Mouse (Mus musculus): ENCODE data around the gene Rhcg. TPM values are rescaled to one million over a fixed set of nuclear protein-coding genes. Genes with fewer than 3 reads are reported as not detected.

The Rhcg gene
- polyA plus RNA-seq (2014; fragmentation: Nextera tagmentation; extraction: Ambion mirVana), result 0.08 TPM in 1 of 2 replicates, not detected in the other

DNA sequence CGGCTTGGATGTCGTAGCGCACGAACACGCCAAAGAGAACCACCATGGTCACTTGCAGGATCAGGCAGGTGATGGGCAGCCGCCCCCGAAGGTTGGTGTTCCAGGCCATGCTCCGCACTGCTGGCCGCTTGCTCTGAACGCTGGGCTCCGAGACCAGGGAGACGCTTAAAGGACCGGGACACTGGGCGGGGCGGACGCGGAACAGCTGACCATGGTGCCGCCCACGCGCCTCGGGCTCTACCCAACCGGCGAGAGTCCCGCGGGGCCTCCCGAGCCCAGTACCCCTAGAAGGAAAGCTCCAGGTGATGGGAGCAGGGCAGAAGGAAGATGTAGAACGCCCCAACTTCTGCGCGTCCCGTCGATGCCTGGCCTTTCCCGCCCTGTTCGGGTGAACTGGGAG is at the start of gene Rhcg:
TSS of gene Rhcg (minus strand) at position 240 of the 400 bp plus-strand sequence.
- peak within 1 kb of the TSS; percentile 19 for H3K4me3 ChIP-seq (ENCODE audit: low read depth, low read length)
- no peak within 1 kb of the TSS for H3K27ac ChIP-seq (ENCODE audit: low read depth)
- no peaks in the 10 kb centered on the region for H3K9me3 ChIP-seq (ENCODE audit: control insufficient read depth, low read length)
- H3K9ac ChIP-seq (ENCODE audit: low read length), result no peak within 1 kb of the TSS
- DNase-seq (ENCODE audit: low spot score) (no peak), ATAC-seq (replicated peaks; ENCODE audit: low FRiP score, low TSS enrichment, low read depth) (no peak)
- 7% methylated on average over 33 of the region's 33 CpGs for WGBS
- peak within 1 kb of the TSS; percentile 45 for H3K4me2 ChIP-seq (ENCODE audit: low read length)
- no peaks in the 10 kb centered on the region for H3K36me3 ChIP-seq (ENCODE audit: control insufficient read depth, insufficient read depth, low read length)
- H3K4me1 ChIP-seq (replicated peaks; ENCODE audit: control insufficient read depth, insufficient read depth, low read length), result no peaks in the 10 kb centered on the region
- H3K27me3 ChIP-seq (replicated peaks; ENCODE audit: control insufficient read depth, insufficient read depth, low read length), result peaks cover 46% of the 10 kb centered on the region

DNA sequence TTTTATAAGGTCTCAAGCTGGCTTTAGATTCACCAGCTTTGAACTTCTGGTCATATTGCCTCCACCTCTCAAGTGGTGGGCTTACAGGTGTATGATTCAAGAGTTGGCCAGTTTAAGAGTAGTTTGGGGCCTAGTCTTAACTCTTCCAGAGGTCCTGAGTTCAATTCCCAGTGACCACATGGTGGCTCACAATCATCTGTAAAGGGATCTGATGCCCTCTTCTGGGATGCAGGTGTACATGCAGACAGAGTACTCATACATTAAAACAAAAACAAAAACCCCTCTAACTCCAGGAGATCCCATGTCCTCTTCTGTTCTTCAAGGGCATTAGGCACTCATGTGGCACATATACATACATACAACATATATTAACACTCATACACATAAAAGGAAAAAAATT is 49.2 kb upstream of the Rhcg start:
- peaks cover 66% of the 10 kb centered on the region for H3K36me3 ChIP-seq (ENCODE audit: control insufficient read depth, insufficient read depth, low read length)
- H3K4me3 ChIP-seq (ENCODE audit: low read depth, low read length), result no peak overlapping the region

DNA sequence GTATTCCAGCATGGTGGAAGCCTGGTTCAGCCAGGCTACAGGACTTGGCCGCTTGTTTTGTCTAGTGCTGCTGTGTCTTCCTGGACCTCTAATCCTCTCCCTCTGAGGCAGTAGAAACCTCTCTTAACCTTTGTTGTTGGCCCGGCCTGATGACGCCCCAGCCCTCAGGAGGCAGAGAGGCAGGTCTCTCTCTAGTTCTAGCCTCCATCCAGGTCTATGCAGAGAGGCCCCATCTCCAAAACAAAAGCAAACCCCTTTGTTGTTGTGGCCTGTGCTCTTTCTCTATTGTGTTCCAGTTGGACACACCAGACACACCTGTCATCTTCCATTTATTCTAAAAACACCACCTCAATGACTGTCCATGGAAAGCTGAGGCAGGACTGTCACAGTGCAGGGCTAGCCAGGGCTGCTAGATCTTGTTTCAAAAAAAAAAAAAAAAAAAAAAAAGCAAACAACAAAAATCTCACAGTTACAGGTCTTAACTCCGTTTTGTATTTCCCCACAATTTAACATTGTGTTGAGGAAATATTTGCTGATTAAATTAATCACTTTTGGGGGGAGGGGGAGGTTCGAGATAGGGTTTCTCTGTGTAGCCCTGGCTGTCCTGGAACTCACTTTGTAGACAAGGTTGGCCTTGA is 43.9 kb upstream of the Rhcg start:
- no peak for ATAC-seq (replicated peaks; ENCODE audit: low FRiP score, low TSS enrichment, low read depth)
- peak overlapping the region; percentile 98 for H3K4me3 ChIP-seq (ENCODE audit: low read depth, low read length)
- no peak for DNase-seq (ENCODE audit: low spot score)
- H3K9ac ChIP-seq (ENCODE audit: low read length), result peak overlapping the region; percentile 85
- WGBS, result 13% methylated on average over 5 of the region's 5 CpGs
- no peaks in the 10 kb centered on the region for H3K27me3 ChIP-seq (replicated peaks; ENCODE audit: control insufficient read depth, insufficient read depth, low read length)
- H3K27ac ChIP-seq (ENCODE audit: low read depth), result no peak overlapping the region
- peaks cover 22% of the 10 kb centered on the region for H3K4me1 ChIP-seq (replicated peaks; ENCODE audit: control insufficient read depth, insufficient read depth, low read length)
- no peaks in the 10 kb centered on the region for H3K9me3 ChIP-seq (ENCODE audit: control insufficient read depth, low read length)
- peak overlapping the region; percentile 82 for H3K4me2 ChIP-seq (ENCODE audit: low read length)
- peaks cover 14% of the 10 kb centered on the region for H3K36me3 ChIP-seq (ENCODE audit: control insufficient read depth, insufficient read depth, low read length)

More for the DNA sequence above, 49.2 kb upstream of the Rhcg start:
- no peak overlapping the region for H3K27ac ChIP-seq (ENCODE audit: low read depth)
- no peaks in the 10 kb centered on the region for H3K27me3 ChIP-seq (replicated peaks; ENCODE audit: control insufficient read depth, insufficient read depth, low read length)
- H3K9me3 ChIP-seq (ENCODE audit: control insufficient read depth, low read length), result no peaks in the 10 kb centered on the region
- ATAC-seq (replicated peaks; ENCODE audit: low FRiP score, low TSS enrichment, low read depth), result no peak
- DNase-seq (ENCODE audit: low spot score), result no peak
- H3K4me1 ChIP-seq (replicated peaks; ENCODE audit: control insufficient read depth, insufficient read depth, low read length), result peaks cover 19% of the 10 kb centered on the region
- no peak overlapping the region for H3K4me2 ChIP-seq (ENCODE audit: low read length)
- no peak overlapping the region for H3K9ac ChIP-seq (ENCODE audit: low read length)

DNA sequence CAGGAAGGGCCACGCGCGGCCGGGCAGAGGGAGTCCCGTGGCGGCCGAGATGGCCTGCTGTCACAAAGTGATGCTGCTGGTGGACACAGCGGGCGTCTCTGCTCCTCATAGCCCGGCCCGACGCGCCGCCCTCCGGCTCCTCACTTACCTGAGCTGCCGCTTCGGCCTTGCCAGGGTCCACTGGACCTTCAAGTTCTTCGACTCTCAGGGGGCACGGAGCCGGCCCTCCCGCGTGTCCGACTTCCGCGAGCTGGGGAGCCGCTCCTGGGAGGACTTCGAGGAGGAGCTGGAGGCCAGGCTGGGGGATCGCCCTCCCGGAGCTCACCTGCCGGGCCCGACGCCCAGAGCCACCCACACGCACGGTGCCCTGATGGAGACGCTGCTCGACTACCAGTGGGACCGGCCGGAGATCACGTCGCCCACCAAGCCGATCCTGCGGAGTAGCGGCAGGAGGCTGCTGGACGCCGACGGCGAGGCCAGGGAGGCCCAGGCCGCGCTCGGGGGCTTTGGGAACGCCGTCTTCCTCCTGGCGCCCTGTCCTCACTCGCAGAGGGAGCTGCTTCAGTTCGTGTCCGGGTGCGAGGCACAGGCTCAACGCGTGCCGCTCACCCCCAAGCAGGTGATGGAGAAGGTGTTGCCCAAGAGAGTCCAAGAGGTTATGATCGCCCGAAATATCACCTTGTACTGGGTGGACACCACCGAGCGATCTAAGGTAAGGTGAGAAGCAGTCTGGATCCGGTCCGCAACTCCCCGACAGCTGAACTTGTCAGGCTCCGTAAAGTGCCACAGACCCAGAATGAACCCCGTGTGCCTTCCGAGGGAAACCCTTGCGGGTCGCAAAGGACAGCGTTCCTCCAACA is 43.1 kb upstream of the Rhcg start:
- DNase-seq (ENCODE audit: low spot score), result peak; percentile 67
- peak; percentile 53 for ATAC-seq (replicated peaks; ENCODE audit: low FRiP score, low TSS enrichment, low read depth)

DNA sequence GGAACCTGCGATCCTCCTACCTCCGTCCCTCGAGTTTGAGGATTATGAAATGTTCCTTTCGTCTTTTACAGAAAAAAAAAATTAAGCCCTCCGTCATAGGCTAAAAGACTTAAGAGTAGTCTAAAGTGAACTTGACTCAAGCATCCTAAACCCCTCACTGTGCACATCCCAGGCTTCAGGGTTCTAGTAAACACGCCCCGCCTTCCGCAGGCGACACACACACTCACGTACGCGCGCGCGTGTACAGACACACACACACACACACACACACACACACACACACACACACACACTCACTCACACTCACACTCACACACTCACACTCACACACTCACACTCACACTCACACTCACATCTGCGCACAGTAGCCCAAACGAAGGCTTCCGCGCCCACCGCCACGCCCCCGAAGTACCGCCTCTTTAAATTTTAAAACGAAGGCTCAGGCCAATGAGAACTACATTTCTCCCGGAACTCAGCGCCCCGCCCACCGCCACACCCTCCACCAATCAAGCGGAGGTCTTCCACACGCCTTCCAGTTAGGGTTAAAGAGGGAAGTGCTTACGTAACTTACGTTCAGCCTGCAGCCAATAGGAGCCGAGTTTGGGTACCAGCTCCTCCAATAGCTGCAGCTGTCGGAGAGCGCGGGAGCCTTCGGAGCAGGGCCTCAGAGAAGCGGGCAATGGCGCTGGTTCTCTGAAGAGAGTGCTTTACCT is 42.3 kb upstream of the Rhcg start, which contains the start of gene Ticrr:
TSS of gene Ticrr (plus strand) at position 619 of the 713 bp plus-strand sequence.
- peak; percentile 97 for DNase-seq (ENCODE audit: low spot score)
- 0 out of 2 replicates have a peak within 1 kb of the TSS, but pooled peaks have one; percentile 27 for H3K27ac ChIP-seq (ENCODE audit: low read depth)
- H3K4me1 ChIP-seq (replicated peaks; ENCODE audit: control insufficient read depth, insufficient read depth, low read length), result peaks cover 22% of the 10 kb centered on the region
- H3K9ac ChIP-seq (ENCODE audit: low read length), result peak within 1 kb of the TSS; percentile 85
- 3% methylated on average over 39 of the region's 39 CpGs for WGBS
- peak within 1 kb of the TSS; percentile 82 for H3K4me2 ChIP-seq (ENCODE audit: low read length)
- ATAC-seq (replicated peaks; ENCODE audit: low FRiP score, low TSS enrichment, low read depth), result peak; percentile 99
- H3K36me3 ChIP-seq (ENCODE audit: control insufficient read depth, insufficient read depth, low read length), result no peaks in the 10 kb centered on the region
- peak within 1 kb of the TSS; percentile 98 for H3K4me3 ChIP-seq (ENCODE audit: low read depth, low read length)
- H3K27me3 ChIP-seq (replicated peaks; ENCODE audit: control insufficient read depth, insufficient read depth, low read length), result no peaks in the 10 kb centered on the region
- H3K9me3 ChIP-seq (ENCODE audit: control insufficient read depth, low read length), result no peaks in the 10 kb centered on the region

More for the DNA sequence above, 43.1 kb upstream of the Rhcg start:
- WGBS, result under 1% methylated on average over 73 of the region's 73 CpGs
- Histone ChIP-seq H3K27ac (ENCODE audit: low read depth) (0 out of 2 replicates have a peak overlapping the region, but pooled peaks have one; percentile 27), H3K4me1 (replicated peaks; ENCODE audit: control insufficient read depth, insufficient read depth, low read length) (peaks cover 22% of the 10 kb centered on the region), H3K36me3 (ENCODE audit: control insufficient read depth, insufficient read depth, low read length) (peaks cover 5% of the 10 kb centered on the region), H3K4me2 (ENCODE audit: low read length) (peak overlapping the region; percentile 82), H3K4me3 (ENCODE audit: low read depth, low read length) (peak overlapping the region; percentile 98), H3K27me3 (replicated peaks; ENCODE audit: control insufficient read depth, insufficient read depth, low read length) (no peaks in the 10 kb centered on the region), H3K9ac (ENCODE audit: low read length) (peak overlapping the region; percentile 85), H3K9me3 (ENCODE audit: control insufficient read depth, low read length) (no peaks in the 10 kb centered on the region)

DNA sequence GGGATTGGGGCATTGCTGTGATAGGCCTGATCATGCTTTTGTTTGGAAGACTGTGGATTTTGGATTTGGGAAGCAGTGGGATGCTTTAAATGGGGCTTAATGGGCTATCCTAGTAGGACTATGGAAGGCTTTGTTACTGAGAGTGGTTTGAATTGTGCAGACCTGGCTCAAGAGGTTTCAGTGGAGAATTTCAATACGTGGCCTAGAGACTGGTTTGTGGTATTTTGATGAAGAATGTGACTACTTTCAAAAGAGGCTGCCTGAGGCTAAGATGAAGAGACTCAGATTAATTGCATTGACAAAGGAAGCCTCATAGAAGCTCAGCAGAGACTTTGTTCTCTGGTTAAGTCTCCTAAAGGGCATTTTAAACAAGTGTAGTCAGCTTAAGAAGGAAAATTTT is 37.1 kb upstream of the Rhcg start:
- no peak overlapping the region for H3K27ac ChIP-seq (ENCODE audit: low read depth)
- no peak overlapping the region for H3K9ac ChIP-seq (ENCODE audit: low read length)
- no peaks in the 10 kb centered on the region for H3K36me3 ChIP-seq (ENCODE audit: control insufficient read depth, insufficient read depth, low read length)
- H3K9me3 ChIP-seq (ENCODE audit: control insufficient read depth, low read length), result no peaks in the 10 kb centered on the region
- 48% methylated on average over 1 of the region's 1 CpGs for whole genome bisulfite sequencing
- no peak overlapping the region for H3K4me2 ChIP-seq (ENCODE audit: low read length)
- no peak overlapping the region for H3K4me3 ChIP-seq (ENCODE audit: low read depth, low read length)
- DNase-seq (ENCODE audit: low spot score) (no peak), ATAC-seq (replicated peaks; ENCODE audit: low FRiP score, low TSS enrichment, low read depth) (no peak)
- no peaks in the 10 kb centered on the region for H3K27me3 ChIP-seq (replicated peaks; ENCODE audit: control insufficient read depth, insufficient read depth, low read length)
- H3K4me1 ChIP-seq (replicated peaks; ENCODE audit: control insufficient read depth, insufficient read depth, low read length), result no peaks in the 10 kb centered on the region

DNA sequence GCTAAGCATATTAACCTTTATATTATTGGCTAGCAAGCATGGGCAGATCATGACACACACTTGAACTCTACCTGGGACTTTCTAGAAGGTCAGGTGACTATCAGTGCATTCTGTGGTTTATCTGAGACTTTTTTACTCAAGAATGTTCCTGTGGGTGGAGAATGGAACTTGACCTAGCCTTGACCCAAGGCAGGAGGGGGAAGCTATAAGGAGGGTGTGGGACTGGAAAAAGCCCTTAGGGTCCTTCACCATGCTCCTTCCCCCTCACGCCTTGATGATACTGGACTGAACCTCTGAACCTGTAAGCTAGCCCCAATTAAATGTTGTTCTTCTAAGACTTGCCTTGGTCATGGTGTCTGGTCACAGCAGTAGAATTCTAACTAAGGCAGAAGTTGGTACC is 36.7 kb upstream of the Rhcg start:
- Histone ChIP-seq H3K9me3 (ENCODE audit: control insufficient read depth, low read length) (no peaks in the 10 kb centered on the region), H3K27ac (ENCODE audit: low read depth) (no peak overlapping the region), H3K4me2 (ENCODE audit: low read length) (no peak overlapping the region), H3K27me3 (replicated peaks; ENCODE audit: control insufficient read depth, insufficient read depth, low read length) (no peaks in the 10 kb centered on the region), H3K36me3 (ENCODE audit: control insufficient read depth, insufficient read depth, low read length) (no peaks in the 10 kb centered on the region), H3K4me3 (ENCODE audit: low read depth, low read length) (no peak overlapping the region), H3K4me1 (replicated peaks; ENCODE audit: control insufficient read depth, insufficient read depth, low read length) (no peaks in the 10 kb centered on the region), H3K9ac (ENCODE audit: low read length) (no peak overlapping the region)
- DNase-seq (ENCODE audit: low spot score), result no peak
- no peak for ATAC-seq (replicated peaks; ENCODE audit: low FRiP score, low TSS enrichment, low read depth)
- 88% methylated on average over 1 of the region's 1 CpGs for WGBS

DNA sequence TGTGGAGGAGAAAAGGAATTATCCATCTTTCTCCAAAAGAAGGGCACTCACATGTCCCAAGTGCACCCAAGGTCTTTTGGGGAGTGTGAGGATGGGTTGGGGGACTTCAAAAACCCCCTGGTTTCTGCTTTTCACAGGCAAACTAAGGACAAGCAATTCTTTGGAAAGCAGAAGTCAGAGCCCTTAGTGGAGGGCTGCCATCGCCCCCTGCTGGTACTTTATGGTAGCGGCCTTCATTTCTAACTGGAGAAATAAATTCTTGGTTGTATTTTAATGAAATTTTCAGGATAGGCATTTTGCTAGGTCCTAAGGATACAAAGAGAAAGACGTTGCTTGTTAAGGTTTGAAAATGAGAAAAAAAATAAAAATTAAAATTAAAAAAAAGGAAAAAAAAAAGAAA is 31.5 kb upstream of the Rhcg start:
- ATAC-seq (replicated peaks; ENCODE audit: low FRiP score, low TSS enrichment, low read depth), result no peak
- Histone ChIP-seq H3K4me2 (ENCODE audit: low read length) (no peak overlapping the region), H3K4me1 (replicated peaks; ENCODE audit: control insufficient read depth, insufficient read depth, low read length) (no peaks in the 10 kb centered on the region), H3K4me3 (ENCODE audit: low read depth, low read length) (no peak overlapping the region), H3K36me3 (ENCODE audit: control insufficient read depth, insufficient read depth, low read length) (no peaks in the 10 kb centered on the region), H3K27me3 (replicated peaks; ENCODE audit: control insufficient read depth, insufficient read depth, low read length) (no peaks in the 10 kb centered on the region), H3K9ac (ENCODE audit: low read length) (no peak overlapping the region), H3K27ac (ENCODE audit: low read depth) (no peak overlapping the region), H3K9me3 (ENCODE audit: control insufficient read depth, low read length) (no peaks in the 10 kb centered on the region)
- DNase-seq (ENCODE audit: low spot score), result peak; percentile 76
- WGBS, result 6% methylated on average over 3 of the region's 3 CpGs
